Mouse (Mus musculus) layer of hippocampus, postnatal 36 days (tissue): ENCODE measurements around the gene Tango2. TPM values are rescaled to one million over a fixed set of nuclear protein-coding genes. Genes with fewer than 3 reads are reported as not detected.

Experiments
- DNase-seq, 2 experiments: peaks; one replicate each; pipeline ENCODE4 v3.0.0; 2022
- total RNA-seq, 2 experiments: library from RNA; stranded (reverse); gene quantifications; 2 replicates each; pipeline ENCODE4 v1.2.3; 2021

Gene Tango2
- total RNA-seq, 2 experiments from 2014 or later: 124 to 125 TPM

DNA sequence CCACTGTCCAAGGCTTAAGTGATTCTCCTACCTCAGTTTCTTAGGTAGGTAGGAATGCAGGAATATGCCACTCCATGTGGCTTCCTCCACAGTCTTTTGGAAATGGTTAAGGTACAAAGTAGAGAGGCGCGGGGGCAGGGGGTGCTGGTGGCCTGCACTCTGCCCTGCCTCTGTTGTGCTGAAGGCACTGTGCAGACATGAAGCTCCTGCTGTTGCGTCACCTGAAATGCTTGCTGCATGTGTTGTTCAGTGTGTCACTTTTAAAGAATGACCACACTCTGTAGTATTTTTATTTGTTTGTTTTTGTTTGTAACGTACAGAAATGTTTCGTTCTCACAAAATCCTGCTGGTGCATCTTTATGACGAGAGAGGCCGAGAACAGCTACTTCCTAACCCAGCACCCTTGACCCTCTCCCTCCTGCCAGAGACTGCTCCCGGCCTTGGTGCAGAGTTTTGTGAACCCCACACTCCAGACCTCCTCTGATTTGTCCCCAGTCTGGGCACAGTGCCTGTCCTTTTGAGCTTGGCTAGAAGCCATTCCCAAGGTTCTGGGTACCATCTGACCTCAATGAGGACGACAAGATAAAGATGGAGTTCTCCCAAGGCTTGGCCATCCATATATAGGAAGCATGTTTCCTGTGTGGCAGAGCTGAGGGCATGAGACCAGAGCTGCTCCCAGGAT is 35.3 kb upstream of the Tango2 start:
- DNase-seq: no peak

DNA sequence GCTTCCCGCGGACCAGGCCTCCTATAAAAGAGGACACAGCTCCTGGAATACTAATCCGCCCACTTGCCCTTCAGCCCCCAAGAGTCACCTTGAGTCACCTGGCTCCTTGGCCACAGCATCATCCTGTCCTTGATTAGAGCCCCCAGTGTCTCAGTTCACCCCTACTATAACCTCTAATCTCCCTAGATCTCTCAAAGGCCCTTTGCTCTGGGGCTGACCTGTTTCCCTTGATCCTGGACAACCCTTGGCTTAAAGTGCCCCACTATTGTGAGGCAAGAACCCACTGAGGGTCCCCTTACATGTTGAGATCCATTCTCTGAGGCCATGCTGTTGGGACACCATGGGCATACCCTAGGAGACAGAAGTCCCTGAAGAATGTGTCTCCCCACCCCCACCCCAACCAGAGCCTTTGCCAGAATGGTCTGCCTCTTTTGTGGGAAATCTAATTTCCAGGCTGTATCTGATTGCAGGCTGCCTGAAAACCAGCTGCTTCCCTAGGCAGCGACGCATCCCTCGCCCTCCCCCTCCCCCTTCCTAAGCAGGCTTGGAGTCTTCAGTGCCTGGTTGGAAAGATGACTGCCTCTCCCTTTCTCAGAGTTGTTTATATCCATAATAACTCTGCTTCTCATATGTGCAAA is 33.8 kb upstream of the Tango2 start:
- DNase-seq: no peak

DNA sequence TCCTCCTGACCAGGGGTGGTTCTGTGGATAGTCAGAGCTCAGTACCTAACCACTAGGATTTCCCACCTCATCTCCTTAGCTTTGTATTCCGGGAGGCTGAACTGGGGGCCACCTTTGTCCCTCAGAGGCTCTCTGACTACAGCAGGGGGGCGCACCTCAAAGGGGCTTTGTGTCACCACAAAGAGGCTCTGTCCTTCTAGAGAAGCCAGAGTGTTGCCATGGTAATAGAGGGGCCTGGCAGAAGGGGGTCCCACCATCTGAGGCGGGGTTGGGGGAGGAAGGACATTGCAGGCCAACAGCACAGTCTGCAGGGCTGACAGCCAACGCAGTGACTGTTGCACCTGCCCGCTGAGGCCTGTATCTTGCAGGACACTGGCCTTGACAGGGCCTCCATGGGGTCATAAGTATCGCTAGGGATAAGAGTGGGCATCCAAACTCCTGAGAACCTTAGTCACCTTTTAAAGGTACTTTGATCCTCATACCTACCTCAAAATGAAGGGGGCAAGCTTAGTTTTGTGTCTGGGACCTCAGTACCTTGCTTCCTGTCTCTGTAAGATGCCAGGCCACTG is 32.7 kb upstream of the Tango2 start:
- no peak for DNase-seq

DNA sequence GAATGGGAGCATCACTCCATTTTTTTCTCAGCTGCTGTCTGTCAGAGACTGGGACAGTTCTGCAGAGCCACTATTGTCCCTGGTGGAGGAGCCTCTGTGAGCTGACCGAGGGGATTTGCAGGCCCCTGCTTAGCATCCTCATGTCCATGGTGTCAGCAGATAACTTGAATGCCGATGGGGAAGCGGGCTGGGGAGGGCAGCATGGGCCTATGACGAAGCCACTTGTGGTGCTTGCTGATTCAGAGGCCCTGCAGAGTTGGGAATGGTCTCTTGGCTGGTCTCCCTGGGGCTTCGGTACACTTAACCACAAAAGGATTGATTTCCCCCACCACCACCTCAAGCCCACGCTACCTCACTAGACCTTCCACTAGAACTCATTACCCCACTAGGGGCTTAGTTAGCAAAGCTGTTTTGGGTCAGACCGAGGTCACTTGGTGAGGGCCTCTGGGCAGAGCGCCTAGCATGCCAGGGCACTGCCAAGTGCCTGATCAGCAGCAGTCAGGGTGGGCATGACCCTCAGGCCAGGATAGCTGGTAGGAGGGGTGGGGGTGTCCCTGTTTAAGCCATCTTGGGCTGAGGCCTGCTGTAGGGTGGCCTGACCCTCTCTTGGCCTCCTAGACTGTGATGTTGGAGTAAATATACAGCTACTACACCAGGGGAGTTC is 31.6 kb upstream of the Tango2 start:
- DNase-seq: no peak

DNA sequence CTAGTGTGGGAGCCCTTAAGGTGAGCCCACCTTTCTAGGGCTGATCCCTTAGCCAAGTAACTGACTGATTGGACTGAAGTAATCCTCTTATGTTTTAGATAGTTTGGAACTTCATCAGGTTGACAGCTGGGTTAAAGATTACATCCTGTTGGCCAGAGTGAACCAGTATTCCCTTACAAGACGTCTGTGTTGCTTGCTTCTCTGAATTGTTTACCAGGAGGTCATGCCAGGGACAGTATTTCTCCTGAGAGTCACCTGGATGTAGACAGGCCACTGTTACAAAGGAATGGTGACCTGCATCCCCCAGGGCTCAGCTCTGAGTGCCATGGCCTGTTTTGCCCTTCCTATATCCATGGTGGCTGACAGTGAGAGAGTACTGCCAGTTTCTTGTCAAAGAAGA is 30.6 kb upstream of the Tango2 start:
- no peak for DNase-seq

DNA sequence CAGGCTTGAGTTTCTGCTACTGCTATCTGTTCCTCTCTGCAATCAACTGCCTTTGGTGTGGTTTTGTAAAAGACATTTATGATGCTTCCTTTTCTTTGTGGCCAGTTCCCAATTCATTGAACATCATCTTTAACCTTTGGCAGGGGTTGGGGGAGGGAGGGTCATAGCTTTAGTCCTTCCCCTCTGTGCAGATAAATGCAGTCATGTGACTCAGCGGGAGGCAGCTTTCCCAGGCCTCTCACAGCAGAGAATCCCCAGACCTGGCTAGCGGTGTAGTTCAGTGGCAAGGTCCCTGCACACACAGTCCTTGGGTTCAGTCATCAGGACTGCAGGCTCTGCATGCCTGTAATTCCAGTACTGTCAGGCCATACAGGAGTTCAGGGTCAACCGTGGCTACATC is 29.3 kb upstream of the Tango2 start:
- DNase-seq: no peak

DNA sequence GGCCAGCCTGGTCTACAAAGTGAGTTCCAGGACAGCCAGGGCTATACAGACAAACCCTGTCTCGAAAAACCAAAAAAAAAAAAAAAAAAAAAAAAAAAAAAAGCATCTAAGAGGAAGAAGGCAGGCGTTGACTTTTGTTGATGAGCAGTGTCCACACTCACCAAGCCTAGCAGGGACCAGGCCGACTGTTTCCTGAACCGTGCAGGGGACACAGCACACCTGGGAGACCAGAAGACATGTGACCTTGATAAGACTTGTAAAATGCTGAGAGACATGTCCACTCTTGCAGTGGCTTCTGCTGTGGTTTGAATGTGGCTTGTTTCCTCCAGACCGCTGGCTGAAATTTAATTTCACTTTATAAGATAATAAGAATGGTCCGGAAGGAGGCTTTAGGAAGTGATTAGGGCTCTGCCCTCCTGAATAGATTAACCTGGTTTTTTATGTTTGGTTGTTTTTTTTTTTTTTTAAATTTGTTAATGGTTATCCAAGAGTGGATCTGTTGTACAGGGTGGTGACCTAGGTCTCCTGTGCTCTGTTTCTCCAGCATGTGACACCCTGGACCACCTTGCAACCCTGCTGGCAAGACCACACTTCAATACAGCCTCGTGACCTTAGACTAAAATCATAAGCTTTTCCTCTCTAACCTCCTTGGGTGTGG is 28.5 kb upstream of the Tango2 start:
- DNase-seq: no peak

DNA sequence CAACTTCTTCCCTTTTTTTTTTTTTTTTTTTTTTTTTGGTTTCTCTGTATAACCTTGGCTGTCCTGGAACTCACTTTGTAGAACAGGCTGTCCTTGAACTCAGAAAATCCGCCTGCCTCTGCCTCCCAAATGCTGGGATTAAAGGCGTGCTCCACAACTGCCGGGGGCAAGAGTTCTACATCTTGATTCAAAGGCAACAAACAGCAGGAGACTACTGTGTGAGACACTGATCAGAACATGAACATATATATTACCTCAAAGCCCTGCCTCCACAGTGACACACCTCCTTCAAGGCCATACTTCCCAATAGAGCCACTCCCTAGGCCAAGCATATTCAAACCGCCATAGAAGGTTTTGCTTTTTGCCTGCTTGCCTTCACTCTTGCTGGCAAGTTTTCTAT is 25.7 kb upstream of the Tango2 start:
- no peak for DNase-seq

DNA sequence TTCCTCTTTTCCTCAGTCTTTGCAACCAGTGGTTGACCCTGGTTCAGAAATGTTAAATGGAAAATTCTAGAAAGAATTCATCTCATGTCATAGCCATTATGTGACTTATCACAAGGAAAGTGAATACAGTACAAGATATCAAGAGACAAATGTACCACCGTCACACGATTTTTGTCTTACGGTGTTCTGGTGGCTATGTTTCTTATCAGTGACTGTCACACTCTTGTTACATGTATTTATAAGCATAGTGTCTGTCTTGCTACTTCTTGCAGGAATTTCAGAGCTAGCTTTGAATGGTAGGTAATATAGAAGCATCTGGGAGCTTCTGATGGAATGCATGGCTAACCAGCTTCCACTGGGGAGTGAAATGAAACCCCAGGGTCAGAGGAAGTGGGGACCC is 22.3 kb upstream of the Tango2 start:
- no peak for DNase-seq

DNA sequence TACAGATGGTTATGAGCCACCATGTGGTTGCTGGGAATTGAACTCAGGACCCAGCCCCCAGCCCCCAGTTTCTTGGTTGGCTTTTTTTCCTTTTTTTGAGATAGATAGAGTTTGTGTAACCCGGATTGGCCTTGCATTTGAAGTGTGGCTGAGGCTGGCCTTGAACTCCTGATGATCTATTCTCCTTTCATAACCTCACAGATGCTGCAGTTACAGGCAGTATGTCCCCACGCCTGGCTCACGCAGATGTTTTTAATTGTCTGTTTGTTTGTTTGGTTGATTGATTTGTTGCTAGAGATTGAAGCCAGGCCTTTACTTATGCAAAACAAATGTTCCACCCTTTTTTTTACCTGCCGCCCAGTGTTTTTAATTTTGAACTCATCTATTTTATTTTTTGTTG is 18.9 kb upstream of the Tango2 start:
- DNase-seq: no peak

DNA sequence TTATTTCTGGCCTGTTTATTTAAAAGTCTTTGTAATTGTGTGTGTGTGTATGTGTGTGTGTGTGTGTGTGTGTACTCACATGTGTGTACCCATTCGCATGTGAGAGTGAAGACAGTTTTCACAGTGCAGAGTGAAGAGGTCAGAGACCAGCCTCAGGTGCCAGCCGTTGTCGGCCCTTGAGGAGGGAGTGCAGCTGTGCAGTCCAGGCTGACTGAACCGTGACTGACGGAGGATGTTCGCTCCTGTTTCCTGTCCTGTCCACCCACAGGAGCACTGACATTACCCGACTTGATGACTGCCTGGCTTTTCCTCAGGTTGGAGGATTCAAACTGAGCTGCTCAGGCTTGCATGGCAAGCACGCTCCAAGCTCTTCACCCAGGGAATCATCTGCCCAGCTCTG is 15.0 kb upstream of the Tango2 start:
- DNase-seq: no peak

DNA sequence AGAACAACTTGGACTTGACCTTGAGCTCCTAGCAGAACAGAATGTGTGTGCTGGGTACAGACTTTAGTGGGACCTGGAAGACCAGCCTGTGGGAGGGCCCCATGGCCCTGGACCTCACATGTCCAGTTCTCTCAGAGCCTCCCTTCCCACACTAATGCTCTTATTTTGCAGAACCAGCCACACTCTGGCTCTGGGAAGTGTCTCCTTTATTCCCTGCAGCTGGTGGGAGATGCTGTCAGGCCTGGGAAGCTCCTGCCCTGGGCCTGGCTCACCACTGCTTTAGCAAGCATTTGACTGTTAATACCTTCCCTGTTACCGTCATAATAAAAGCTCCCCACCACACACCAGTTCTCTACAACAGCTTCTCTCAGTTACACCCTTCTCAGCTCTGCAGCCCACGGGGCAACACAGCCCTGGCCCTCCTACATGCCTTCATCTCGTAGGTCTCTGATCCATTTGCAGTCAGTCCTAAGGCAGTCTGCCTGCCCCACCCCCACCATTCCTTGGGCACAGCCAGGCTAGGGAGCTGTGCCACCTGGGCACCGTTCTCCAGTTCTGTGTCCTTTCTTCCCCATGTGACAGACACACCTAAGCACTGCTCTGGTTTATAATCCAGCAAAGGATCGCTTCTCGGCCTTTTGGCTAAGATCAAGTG is 12.4 kb upstream of the Tango2 start:
- DNase-seq: no peak

DNA sequence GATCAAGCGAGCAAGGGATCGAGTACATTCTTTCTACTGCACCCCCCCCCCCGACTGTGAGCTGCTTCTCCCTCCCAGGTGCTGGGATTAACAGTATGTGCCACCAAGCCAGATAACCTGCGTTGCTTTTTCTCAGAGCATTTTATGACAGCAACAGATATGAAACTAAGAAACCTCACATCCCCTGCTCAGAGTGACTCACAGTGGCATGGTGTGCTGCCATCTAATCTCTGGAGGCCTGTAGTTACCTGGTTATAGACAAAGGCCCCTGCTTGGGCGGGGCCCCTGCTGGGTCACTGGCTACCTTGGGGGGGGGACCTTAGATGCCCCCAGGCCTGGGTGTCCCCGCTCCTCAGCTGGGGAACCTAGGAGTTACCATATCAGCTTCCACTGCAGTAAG is 10.1 kb upstream of the Tango2 start:
- no peak for DNase-seq

DNA sequence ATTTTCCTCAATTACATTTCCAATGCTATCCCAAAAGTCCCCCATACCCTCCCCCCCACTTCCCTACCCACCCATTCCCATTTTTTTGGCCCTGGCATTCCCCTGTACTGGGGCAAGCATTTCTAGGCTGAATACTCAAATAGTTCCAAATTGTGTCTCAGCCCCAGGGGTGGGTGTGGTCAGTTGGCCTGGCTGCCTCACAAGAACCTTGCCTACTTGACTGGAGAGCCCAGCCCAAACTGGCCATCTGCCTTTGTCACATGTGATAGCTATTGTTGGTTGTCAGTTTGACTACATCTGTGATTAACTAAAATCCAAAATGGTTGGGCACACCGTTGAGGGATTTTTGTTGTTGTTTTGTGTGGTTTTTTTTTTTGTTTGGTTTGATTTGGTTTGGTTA is 9.1 kb upstream of the Tango2 start:
- no peak for DNase-seq

DNA sequence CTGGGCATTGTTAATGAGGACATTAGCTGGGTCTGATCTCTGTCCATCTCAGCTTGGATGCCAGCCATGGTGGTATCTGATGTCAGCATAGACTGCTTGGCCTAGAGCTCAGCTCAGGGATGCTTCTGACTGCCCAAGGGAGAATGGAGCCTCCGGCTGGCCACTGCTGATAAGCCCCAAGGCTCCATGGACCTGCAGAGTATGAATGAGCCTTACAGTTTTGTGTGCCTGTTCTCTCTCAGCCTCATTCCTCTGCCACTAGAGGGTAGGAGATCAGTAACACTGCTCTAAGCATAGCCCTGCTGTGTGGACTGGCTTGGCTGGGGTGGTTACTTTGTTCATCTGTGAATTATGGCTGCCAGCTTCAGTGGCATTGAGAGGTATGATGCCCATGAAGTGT is 5.2 kb upstream of the Tango2 start:
- DNase-seq: no peak

DNA sequence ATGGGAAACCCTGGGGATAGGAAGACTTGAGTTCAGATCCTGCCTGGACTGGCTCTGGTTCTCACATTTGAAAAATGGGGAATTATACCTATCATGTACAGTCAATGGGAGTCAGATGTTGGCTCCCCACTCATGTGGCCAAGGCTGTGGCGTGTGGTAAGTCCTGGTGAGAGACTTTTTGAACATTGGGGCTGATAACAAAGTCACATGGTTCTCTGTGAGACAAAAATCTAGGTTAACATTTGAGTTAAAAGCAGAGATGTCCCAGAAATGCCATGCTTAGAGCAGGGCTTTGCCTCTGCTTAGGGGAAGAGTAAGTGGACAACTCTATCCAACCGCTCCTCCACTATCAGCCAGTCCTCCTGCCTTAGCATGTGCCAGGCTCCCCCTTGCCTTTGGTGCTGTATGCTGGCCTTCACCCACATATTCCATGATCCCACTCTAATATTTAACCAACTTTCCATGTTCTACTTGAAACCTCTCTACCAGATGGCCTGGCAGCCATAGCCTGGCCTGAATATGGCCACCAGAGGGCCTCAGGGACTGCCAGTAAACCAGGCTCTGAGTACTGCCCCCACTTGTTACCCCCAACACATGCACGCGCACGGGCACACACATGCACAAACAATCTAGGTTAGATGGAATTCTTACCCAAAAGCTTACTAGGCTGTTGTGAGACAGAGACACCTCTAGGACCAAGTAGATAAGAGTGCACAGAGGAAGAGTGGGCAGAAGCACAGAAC is 3.6 kb upstream of the Tango2 start:
- no peak for DNase-seq

DNA sequence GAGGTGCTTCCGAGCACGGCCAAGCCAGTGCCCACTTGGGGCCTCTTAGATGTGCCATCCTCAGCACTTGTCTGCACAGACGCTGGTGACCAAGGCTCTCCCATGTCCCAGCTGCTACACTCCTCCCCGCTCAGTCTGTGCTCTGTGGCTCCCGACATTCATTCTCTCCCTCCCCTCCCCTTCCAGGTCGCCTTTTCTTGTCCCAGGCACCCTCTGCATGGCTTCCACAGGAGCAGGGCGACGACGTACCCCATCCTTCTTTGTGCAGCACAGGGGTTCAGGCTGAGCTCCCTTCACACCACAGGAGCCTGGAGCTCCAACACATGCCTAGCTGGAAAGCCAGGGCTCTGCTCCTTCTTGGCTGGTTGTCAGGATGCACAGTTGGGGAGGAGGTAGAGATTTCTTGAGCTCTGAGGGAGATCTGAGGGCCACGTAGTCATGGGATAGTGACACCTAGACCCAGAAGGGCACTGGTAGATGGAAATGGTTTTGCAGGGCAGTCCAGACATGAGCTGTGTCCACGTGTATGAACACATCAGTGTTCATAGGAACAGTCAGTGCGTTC is 1.9 kb upstream of the Tango2 start:
- no peak for DNase-seq

DNA sequence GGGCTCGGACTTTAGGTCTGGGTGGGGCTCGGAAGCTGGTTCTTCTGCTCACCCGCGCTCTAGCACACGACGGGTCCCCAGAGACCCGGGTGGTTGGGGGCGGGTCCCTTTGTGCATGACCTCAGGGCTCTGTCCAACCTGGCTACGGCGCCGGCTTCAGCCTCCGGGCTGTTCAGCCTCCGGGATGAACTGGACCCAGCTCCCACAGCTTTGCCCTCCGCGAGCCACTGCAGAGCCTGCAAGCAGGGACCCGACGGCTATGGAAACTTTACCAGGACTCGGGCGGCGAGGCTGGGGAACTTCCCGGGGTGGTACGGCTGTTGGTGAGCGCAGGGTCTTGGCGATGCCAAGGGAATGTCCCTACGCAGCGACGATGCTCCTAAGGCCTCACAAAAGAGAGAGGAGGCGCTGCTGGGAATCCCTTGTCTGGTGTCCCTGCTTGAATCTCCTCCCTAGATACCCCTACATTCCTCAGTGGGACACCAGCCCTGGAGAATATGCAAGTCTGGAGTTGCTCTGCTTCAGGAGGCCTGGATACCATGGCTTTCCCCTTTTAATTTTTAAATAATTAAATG is 785 bp upstream of the Tango2 start:
- no peak for DNase-seq

DNA sequence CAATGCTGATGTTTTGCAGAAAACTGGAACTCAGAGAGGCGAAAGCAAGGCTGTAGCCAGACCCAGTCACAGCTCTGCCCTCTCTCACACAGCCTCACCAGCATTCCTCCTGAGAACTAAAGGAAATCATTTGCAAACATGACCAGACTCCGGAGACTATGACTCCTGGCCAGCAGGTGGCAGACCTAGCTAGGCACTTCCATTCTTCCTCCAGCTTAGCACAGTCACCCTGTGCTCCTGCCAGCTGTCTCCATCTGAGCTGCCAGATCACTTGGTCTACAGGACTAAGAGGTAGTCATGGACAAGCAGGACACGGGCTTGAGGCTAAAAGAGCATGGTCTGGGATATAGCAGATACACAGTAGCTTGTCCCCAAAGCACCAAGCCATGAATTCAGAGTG is 2.7 kb downstream of the Tango2 start:
- peak; percentile 74 to 77 for DNase-seq

DNA sequence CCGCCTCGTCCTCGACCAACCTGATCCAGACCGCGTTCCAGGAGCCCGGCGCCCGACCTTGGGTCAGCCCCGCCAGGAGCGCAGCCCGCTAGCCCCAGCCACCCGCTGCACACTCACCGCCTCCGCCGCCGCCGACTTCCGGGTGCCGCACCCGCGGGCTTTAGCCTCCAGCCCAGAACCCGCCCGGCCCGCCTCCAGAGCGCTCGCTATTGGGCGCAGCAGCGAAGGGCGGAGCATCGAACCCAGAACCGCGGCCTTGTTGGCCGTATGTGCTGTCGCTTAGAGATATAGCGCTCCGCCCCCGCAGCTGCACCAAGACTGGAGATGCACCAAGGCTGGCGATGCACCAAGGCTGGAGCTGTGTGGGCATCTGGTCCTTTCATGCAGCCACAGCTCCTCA is 4.1 kb downstream of the Tango2 start:
- peak; percentile 96 to 97 for DNase-seq
